Mouse (Mus musculus) limb, embryonic 11.5 days (tissue): ENCODE data around the gene 2810408A11Rik. TPM values are rescaled to one million over a fixed set of nuclear protein-coding genes. Genes with fewer than 3 reads are reported as not detected.

Experiments used
- ATAC-seq: fragments of 200-750 bp; cut with Nextera tagmentation; 2 replicates; pipeline ENCODE4 v1.8.0; 2017; ENCODE audit warnings: low read depth; ENCODE audit not compliant: insufficient number of reproducible peaks, low FRiP score, low TSS enrichment
- DNase-seq: peaks from one replicate; pipeline ENCODE4 v3.0.0-alpha.2; 2015; ENCODE audit warnings: low spot score
- H3K27ac ChIP-seq: fragments of 300-500 bp; sonication (generic); replicated peaks from 2 replicates; pipeline ENCODE4 v1.5.1; 2014; ENCODE audit warnings: low read depth, mild to moderate bottlenecking, low read length
- H3K27me3 ChIP-seq: fragments of 300-500 bp; sonication (generic); 2 replicates; pipeline ENCODE4 v1.6.1; 2014; ENCODE audit warnings: mild to moderate bottlenecking, low read length, mixed read lengths; ENCODE audit not compliant: control insufficient read depth, insufficient read depth
- H3K36me3 ChIP-seq: fragments of 300-500 bp; sonication (generic); 2 replicates; pipeline ENCODE4 v1.6.1; 2014; ENCODE audit warnings: mild to moderate bottlenecking, low read length, moderate library complexity, mixed read lengths; ENCODE audit not compliant: control insufficient read depth, insufficient read depth
- H3K4me1 ChIP-seq: fragments of 300-500 bp; sonication (generic); 2 replicates; pipeline ENCODE4 v1.6.1; 2014; ENCODE audit warnings: low read length, mixed read lengths; ENCODE audit not compliant: control insufficient read depth, insufficient read depth
- H3K4me2 ChIP-seq: fragments of 300-500 bp; sonication (generic); 2 replicates; pipeline ENCODE4 v1.6.1; 2014; ENCODE audit warnings: low read depth, mild to moderate bottlenecking, moderate library complexity; ENCODE audit not compliant: severe bottlenecking
- H3K4me3 ChIP-seq: fragments of 300-500 bp; sonication (generic); 2 replicates; pipeline ENCODE4 v1.5.1; 2014; ENCODE audit warnings: low read depth, low read length
- H3K9ac ChIP-seq: fragments of 300-500 bp; sonication (generic); 2 replicates; pipeline ENCODE4 v1.6.1; 2014; ENCODE audit warnings: mild to moderate bottlenecking, low read length
- H3K9me3 ChIP-seq: fragments of 300-500 bp; sonication (generic); 2 replicates; pipeline ENCODE4 v1.6.1; 2016; ENCODE audit warnings: low read length; ENCODE audit not compliant: control insufficient read depth
- WGBS: fragments of 180-500 bp; shearing (Covaris S2); extraction: QIAGEN DNeasy Blood & Tissue Kit; methylation state at CpG from one replicate; pipeline ENCODE4 v1.1.7; 2014; 5-methylcytosine and 5-hydroxymethylcytosine counted together
- polyA plus RNA-seq: library from polyadenylated mRNA; unstranded; fragments of >200 nt; fragmentation: Nextera tagmentation; extraction: Ambion mirVana; gene quantifications from 2 replicates; pipeline ENCODE4 v1.2.1, GENCODE M21; 2014

The 2810408A11Rik gene
- polyA plus RNA-seq, 1 experiment from 2014 or later: 26.5 TPM

DNA sequence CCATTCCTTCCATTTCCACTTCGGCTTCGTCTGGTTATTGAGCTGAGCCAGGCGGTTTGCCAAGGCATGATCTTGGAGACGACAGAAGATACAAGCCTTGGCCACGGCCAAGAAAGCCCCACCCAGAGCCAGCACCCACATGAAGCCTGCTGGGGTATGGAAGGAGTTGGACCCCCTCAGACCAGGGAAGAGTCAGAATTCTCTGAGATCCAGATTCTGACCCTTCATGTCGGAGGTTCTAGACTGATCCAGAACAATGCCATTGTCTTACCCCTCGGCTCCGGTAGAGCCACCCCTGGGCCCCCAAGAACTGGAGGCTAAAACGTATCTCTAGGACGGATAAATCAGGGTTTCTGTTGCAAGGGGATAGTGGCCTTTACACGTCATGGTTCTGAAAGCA, 22.9 kb downstream of the 2810408A11Rik start, which contains the start of gene Tmem95:
Gene Tmem95, minus strand, starts transcription at position 141 of the 400 bp plus-strand sequence.
- 91% methylated on average over 11 of the region's 11 CpGs for WGBS
- no peak for DNase-seq
- H3K27ac ChIP-seq: no peak within 1 kb of the TSS

DNA sequence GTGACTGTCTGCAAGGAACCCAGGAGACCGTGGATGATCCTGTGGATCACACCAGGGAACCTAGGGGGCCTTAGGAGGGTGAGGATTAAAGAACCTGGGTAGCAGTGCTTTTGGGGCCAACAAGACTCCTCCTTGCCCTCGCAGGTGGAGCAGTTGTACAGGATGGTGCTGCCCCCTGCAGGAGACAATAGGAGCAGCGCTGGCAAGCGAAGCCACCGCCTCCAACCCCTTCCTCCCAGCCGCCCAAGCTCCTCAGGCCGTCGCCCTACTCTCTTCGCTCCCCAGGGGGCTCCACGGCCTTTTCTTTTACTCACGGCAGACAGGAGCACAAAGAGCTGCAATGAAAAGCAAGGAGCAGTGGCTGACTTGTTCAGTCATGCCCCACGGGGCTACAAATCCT, 23.9 kb downstream of the 2810408A11Rik start:
- Histone ChIP-seq H3K4me2 (peak overlapping the region; percentile 26; the same call in 1 of the 2 replicates), H3K36me3 (no peaks in the 10 kb centered on the region), H3K9me3 (no peaks in the 10 kb centered on the region), H3K9ac (no peak overlapping the region), H3K4me3 (no peak overlapping the region), H3K4me1 (peaks cover 12% of the 10 kb centered on the region), H3K27me3 (no peaks in the 10 kb centered on the region), H3K27ac (no peak overlapping the region)
- peak; percentile 91 for DNase-seq
- ATAC-seq: no peak
- 7% methylated on average over 12 of the region's 12 CpGs for WGBS

More for the DNA sequence above, 22.9 kb downstream of the 2810408A11Rik start, which contains the start of gene Tmem95:
- H3K9ac ChIP-seq: no peak within 1 kb of the TSS
- ATAC-seq: no peak
- peaks cover 12% of the 10 kb centered on the region for H3K4me1 ChIP-seq
- H3K9me3 ChIP-seq: no peaks in the 10 kb centered on the region
- peak within 1 kb of the TSS; percentile 26; the same call in 1 of the 2 replicates for H3K4me2 ChIP-seq
- H3K27me3 ChIP-seq: no peaks in the 10 kb centered on the region
- no peak within 1 kb of the TSS for H3K4me3 ChIP-seq
- H3K36me3 ChIP-seq: no peaks in the 10 kb centered on the region

DNA sequence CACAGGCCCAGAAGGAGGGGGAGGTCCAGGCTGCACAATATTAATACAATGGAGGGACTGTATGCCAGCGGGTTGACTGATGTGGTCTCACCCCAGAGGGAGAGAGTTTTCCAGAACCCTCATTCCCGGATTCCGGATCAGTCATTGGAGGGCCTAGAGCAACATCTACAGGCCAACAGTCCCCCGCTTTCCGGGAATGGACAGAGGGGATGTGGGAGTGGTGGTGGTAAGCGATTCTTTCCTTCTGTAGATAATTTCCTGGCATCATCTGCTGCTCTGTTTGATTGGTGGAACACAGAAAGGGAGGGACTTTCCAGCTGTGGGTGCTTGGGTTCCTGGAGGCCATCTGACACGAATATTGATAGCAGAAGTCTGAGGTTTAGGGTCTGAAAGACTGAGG, 24.6 kb downstream of the 2810408A11Rik start:
- 66% methylated on average over 7 of the region's 7 CpGs for WGBS
- Histone ChIP-seq H3K27me3 (no peaks in the 10 kb centered on the region), H3K36me3 (no peaks in the 10 kb centered on the region), H3K9me3 (no peaks in the 10 kb centered on the region), H3K4me1 (peaks cover 12% of the 10 kb centered on the region), H3K4me3 (no peak overlapping the region), H3K9ac (0 out of 2 replicates have a peak overlapping the region, but pooled peaks have one; percentile 12), H3K27ac (0 out of 2 replicates have a peak overlapping the region, but pooled peaks have one; percentile 8), H3K4me2 (no peak overlapping the region)
- ATAC-seq: no peak
- no peak for DNase-seq

DNA sequence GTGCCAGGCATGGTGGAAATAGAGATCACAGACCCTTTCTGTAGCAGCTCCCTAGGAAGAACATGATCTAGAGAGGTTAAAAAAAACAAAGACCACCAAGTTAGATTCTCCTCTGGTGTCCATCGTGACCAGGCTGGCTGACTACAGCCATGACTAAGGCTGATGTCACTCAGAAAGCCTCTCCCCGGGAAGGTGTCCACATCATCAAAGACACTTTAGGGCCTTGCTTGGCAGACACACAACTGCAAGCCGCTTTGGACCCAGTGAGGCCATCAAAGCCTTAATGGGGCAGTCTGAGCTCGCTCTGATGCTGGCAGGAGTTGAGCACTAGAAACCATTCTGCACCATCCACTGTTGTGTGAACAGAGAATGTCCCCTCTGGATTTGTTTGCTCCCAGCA, 28.3 kb downstream of the 2810408A11Rik start:
- H3K9ac ChIP-seq: no peak overlapping the region
- DNase-seq: no peak
- no peak for ATAC-seq
- no peak overlapping the region for H3K27ac ChIP-seq
- H3K9me3 ChIP-seq: no peaks in the 10 kb centered on the region
- H3K4me3 ChIP-seq: no peak overlapping the region
- 70% methylated on average over 4 of the region's 4 CpGs for WGBS
- H3K4me2 ChIP-seq: no peak overlapping the region
- H3K36me3 ChIP-seq: no peaks in the 10 kb centered on the region
- no peaks in the 10 kb centered on the region for H3K27me3 ChIP-seq
- no peaks in the 10 kb centered on the region for H3K4me1 ChIP-seq

DNA sequence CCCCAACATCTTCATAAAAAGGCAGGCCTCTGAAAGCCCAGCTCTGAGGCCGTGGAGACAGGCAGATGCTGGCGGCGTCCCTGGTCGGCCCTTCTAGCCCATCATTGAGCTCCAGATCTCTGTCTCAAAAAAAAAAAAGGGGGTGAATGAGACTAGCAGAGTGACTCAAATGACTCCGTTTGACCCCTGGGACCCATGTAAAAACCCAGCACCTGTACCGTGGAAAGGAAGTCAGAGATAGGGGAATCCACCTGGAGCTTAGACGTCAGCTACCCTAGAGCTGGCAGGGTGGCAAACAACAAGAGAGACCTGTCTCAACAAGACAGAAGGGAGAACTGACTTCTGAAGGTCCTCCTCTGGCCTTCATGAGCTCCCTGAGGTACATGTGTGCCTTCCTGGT, 29.0 kb downstream of the 2810408A11Rik start:
- H3K9ac ChIP-seq: no peak overlapping the region
- H3K4me1 ChIP-seq: no peaks in the 10 kb centered on the region
- H3K4me2 ChIP-seq: no peak overlapping the region
- no peaks in the 10 kb centered on the region for H3K36me3 ChIP-seq
- no peaks in the 10 kb centered on the region for H3K27me3 ChIP-seq
- 89% methylated on average over 7 of the region's 7 CpGs for WGBS
- H3K4me3 ChIP-seq: no peak overlapping the region
- DNase-seq (no peak), ATAC-seq (no peak)
- H3K27ac ChIP-seq: no peak overlapping the region
- H3K9me3 ChIP-seq: no peaks in the 10 kb centered on the region

DNA sequence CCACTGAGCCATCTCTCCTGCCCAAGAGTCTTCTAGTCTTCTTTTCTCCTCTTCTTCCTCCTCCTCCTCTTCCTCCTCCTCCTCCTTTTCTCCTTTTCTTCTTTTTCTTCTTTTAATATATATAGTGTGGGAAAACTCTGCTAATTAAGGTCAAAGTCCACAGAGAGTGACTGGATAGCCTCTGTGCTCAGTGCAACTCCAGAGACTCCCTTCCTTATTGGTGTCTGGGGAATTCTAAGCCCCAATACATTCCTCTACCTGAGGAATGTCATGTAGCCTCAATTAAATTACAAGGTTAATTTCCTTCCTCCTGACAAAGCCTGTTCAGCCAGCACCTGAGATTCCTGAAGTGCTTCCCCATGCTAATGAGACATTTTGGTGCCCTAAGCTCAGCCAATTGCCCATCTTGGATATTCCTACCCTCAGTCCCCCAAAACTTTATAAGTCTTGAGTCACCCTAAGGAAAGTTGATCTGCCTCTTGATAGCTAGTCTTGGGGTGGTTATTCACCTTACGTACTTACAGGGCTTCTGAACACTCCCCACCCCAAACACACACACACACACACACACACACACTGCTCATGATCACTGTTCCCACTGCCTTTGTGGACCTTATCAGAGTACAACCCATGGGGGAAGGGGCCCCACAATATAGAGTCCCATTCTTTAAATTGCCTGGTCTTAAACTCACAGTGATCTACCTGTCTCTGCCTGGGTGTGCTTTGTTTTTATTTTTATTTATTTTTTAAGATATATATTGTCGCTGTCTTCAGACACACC, 30.3 kb downstream of the 2810408A11Rik start:
- DNase-seq: no peak
- Histone ChIP-seq H3K4me1 (no peaks in the 10 kb centered on the region), H3K9ac (no peak overlapping the region), H3K4me2 (no peak overlapping the region), H3K4me3 (no peak overlapping the region), H3K9me3 (no peaks in the 10 kb centered on the region), H3K27ac (no peak overlapping the region), H3K36me3 (no peaks in the 10 kb centered on the region), H3K27me3 (no peaks in the 10 kb centered on the region)
- ATAC-seq: no peak
- WGBS: 91% methylated on average over 2 of the region's 2 CpGs

DNA sequence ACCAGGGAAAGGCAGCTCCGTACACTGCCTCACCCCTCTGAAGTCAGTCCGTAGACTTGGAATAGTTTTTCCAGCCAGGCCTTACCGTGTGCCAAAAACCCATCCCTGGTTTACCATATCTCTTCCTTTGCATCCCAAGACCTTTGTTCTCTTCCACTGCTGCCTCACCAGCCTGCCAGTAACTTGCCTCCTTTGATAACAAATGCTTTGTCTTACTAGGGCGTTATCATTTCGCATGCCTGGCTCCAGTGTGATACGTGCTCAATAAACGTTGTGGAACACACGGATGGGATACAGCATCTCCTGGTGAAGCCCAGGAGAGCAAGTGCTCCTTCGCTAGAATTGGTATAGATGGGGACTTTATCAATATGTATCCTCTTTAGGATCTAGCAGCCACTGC, 33.5 kb downstream of the 2810408A11Rik start:
- H3K4me2 ChIP-seq: no peak overlapping the region
- H3K4me3 ChIP-seq: no peak overlapping the region
- no peaks in the 10 kb centered on the region for H3K9me3 ChIP-seq
- ATAC-seq (no peak), DNase-seq (no peak)
- no peak overlapping the region for H3K27ac ChIP-seq
- no peaks in the 10 kb centered on the region for H3K4me1 ChIP-seq
- no peaks in the 10 kb centered on the region for H3K36me3 ChIP-seq
- H3K9ac ChIP-seq: no peak overlapping the region
- no peaks in the 10 kb centered on the region for H3K27me3 ChIP-seq
- WGBS: 72% methylated on average over 9 of the region's 9 CpGs

DNA sequence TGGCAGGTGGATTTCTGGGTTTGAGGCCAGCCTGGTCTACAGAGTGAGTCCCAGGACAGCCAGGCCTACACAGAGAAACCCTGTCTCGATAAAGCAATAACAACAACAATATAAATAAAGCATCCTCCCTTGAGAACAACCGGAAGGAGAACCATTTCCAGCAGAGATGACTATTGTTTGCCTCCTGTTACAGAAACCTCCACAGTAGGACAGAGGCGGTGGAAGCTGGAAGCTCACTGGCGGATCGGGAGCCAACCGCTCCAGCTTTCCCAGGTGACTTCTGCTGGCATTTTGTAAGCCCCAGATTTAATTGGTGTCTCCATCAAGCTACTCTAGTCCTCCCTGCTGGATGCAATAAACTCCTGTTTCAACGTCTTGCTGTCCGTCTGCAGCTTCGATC, 35.2 kb downstream of the 2810408A11Rik start:
- Histone ChIP-seq H3K4me2 (no peak overlapping the region), H3K9me3 (no peaks in the 10 kb centered on the region), H3K27me3 (no peaks in the 10 kb centered on the region), H3K4me1 (no peaks in the 10 kb centered on the region), H3K36me3 (no peaks in the 10 kb centered on the region), H3K27ac (no peak overlapping the region), H3K9ac (no peak overlapping the region), H3K4me3 (no peak overlapping the region)
- ATAC-seq: no peak
- DNase-seq: no peak
- WGBS: 78% methylated on average over 9 of the region's 9 CpGs
